In the genomic region with DNA sequence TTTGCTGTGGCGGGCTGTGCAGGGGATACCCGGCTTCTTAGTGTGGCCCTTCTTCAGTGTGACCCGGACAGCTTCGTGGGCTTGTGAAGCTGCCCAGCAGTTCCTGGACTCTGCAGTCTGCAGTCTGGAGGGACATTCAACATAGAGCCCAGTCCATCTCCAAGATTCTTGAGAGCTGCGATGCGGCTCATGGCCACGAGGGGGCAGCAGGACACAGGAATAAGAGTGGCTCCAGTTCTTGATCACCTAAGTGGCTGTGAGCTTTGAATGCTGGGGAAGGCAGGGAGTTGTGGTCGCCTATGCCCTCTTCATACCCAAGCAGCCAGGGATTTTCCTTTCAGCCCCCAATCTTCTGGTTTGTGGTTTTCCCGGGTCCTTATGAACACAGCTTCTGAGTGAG, we compare ENCODE assay signal across 8 mouse cellular contexts. TPM values are rescaled to one million over a fixed set of nuclear protein-coding genes. Genes with fewer than 3 reads are reported as not detected.
DNase-seq lines count a peak whose midpoint lies in the region; ATAC-seq lines count a peak whose summit lies in the region.

No protein-coding gene starts in this region.

- intact Hi-C loops in left cerebral cortex, postnatal 25 days (cut with DNase I): loop anchor here (1.0 kb wide), 1 partner anchor 23 kb away; no protein-coding TSS in a partner anchor

- peak; percentile 78 for DNase-seq in gastrocnemius, adult 18-20 months (ENCODE audit: low spot score)
- DNase-seq in gastrocnemius, postnatal 25 days: no peak
- peak; percentile 71 for DNase-seq in cerebellum, adult 9-11 months
- DNase-seq in frontal cortex, postnatal 36 days (ENCODE audit: low spot score in 2 of 2): peak; percentile 66 to 77
- DNase-seq in left cerebral cortex, postnatal 25 days (ENCODE audit: low spot score in 2 of 2): peak; percentile 71 to 78
- DNase-seq in skeletal muscle tissue, adult 2 months (ENCODE audit: low read depth, low spot score): peak; percentile 83

- no peaks in the 10 kb centered on the region for H3K9me3 ChIP-seq in hindbrain, embryonic 16.5 days (ENCODE audit: control insufficient read depth, low read length)

- H3K36me3 ChIP-seq in hindbrain, embryonic 16.5 days (ENCODE audit: control insufficient read depth, insufficient read depth, low read length): peaks cover 2% of the 10 kb centered on the region; the same call in 1 of the 2 replicates

- no peaks in the 10 kb centered on the region for H3K4me1 ChIP-seq in hindbrain, embryonic 16.5 days (ENCODE audit: control insufficient read depth, insufficient read depth, low read depth, low read length)

- no peaks in the 10 kb centered on the region; the same call in 1 of the 2 replicates for H3K27me3 ChIP-seq in hindbrain, embryonic 16.5 days (replicated peaks; ENCODE audit: control insufficient read depth, insufficient read depth, low read length)

- 10% methylated on average over 9 of the region's 9 CpGs for WGBS in hindbrain, embryonic 16.5 days

- ATAC-seq in hindbrain, embryonic 16.5 days: peak; percentile 85
- ATAC-seq in megakaryocyte-erythroid progenitor cell, adult 5-6 weeks (replicated peaks; ENCODE audit: low FRiP score, low TSS enrichment, poor library complexity, severe bottlenecking): peak; percentile 75

- H3K9ac ChIP-seq in hindbrain, embryonic 16.5 days (ENCODE audit: low read depth, low read length): no peak overlapping the region

- H3K4me2 ChIP-seq in hindbrain, embryonic 16.5 days (ENCODE audit: low read length): peak overlapping the region; percentile 16; the same call in 1 of the 2 replicates

- H3K27ac ChIP-seq in hindbrain, embryonic 16.5 days (ENCODE audit: low read depth, low read length): no peak overlapping the region

- no peak overlapping the region for H3K4me3 ChIP-seq in hindbrain, embryonic 16.5 days (ENCODE audit: low read length)

RNA-seq across cellular contexts. Expression of a gene that starts 12.7 kb away (rescaled TPM):
- 100 to 1,000 TPM; 367 to 381 TPM for total RNA-seq in gastrocnemius, adult 18-20 months (2021)
- 100 to 1,000 TPM; 330 to 347 TPM for total RNA-seq in gastrocnemius, postnatal 25 days (2021)
- 695 and 697 TPM in 2 replicates for polyA plus RNA-seq in hindbrain, embryonic 16.5 days (2015; fragmentation: Nextera tagmentation; extraction: Ambion mirVana)
- total RNA-seq in left cerebral cortex, postnatal 25 days (2021): 100 to 1,000 TPM; 296 to 299 TPM
- total RNA-seq in megakaryocyte-erythroid progenitor cell, adult 5-6 weeks (2014; fragmentation: Nextera tagmentation): 6,055 and 6,432 TPM in 2 replicates
- total RNA-seq in megakaryocyte-erythroid progenitor cell, adult 5-6 weeks (2017): 1,728 and 1,730 TPM in 2 replicates

RNA-seq across cellular contexts. Expression of a gene that starts 12.9 kb away (rescaled TPM):
- 10 to 100 TPM; 29.6 to 33.5 TPM for total RNA-seq in gastrocnemius, adult 18-20 months (2021)
- total RNA-seq in gastrocnemius, postnatal 25 days (2021): 10 to 100 TPM; 27.2 to 28.8 TPM
- 75.4 and 80.7 TPM in 2 replicates for polyA plus RNA-seq in hindbrain, embryonic 16.5 days (2015; fragmentation: Nextera tagmentation; extraction: Ambion mirVana)
- 10 to 100 TPM; 78.4 to 81.9 TPM for total RNA-seq in left cerebral cortex, postnatal 25 days (2021)
- 41.4 and 51.4 TPM in 2 replicates for total RNA-seq in megakaryocyte-erythroid progenitor cell, adult 5-6 weeks (2014; fragmentation: Nextera tagmentation)
- 17.4 and 26.2 TPM in 2 replicates for total RNA-seq in megakaryocyte-erythroid progenitor cell, adult 5-6 weeks (2017)

RNA-seq across cellular contexts. Expression of a gene that starts 17.2 kb away (rescaled TPM):
- 1 to 10 TPM; 1.5 to 1.7 TPM for total RNA-seq in gastrocnemius, adult 18-20 months (2021)
- 1 to 10 TPM; 1.8 to 1.9 TPM for total RNA-seq in gastrocnemius, postnatal 25 days (2021)
- polyA plus RNA-seq in hindbrain, embryonic 16.5 days (2015; fragmentation: Nextera tagmentation; extraction: Ambion mirVana): 13.3 and 16.1 TPM in 2 replicates
- total RNA-seq in left cerebral cortex, postnatal 25 days (2021): 1 to 10 TPM; 5.8 to 6.4 TPM
- 0.90 and 1.8 TPM in 2 replicates for total RNA-seq in megakaryocyte-erythroid progenitor cell, adult 5-6 weeks (2014; fragmentation: Nextera tagmentation)
- total RNA-seq in megakaryocyte-erythroid progenitor cell, adult 5-6 weeks (2017): 2.7 TPM in 1 of 2 replicates, not detected in the other

RNA-seq across cellular contexts. Expression of a gene that starts 28.0 kb away (rescaled TPM):
- total RNA-seq in gastrocnemius, adult 18-20 months (2021): 1 to 10 TPM; 8.7 to 8.8 TPM
- total RNA-seq in gastrocnemius, postnatal 25 days (2021): 10 to 100 TPM in 1 of 2 experiments, 1 to 10 TPM in 1; 9.7 to 11.6 TPM
- polyA plus RNA-seq in hindbrain, embryonic 16.5 days (2015; fragmentation: Nextera tagmentation; extraction: Ambion mirVana): 20.7 and 23.5 TPM in 2 replicates
- 10 to 100 TPM; 11.2 to 12.0 TPM for total RNA-seq in left cerebral cortex, postnatal 25 days (2021)
- total RNA-seq in megakaryocyte-erythroid progenitor cell, adult 5-6 weeks (2014; fragmentation: Nextera tagmentation): 75.2 and 76.4 TPM in 2 replicates
- 78.8 and 105 TPM in 2 replicates for total RNA-seq in megakaryocyte-erythroid progenitor cell, adult 5-6 weeks (2017)

RNA-seq across cellular contexts. Expression of a gene that starts 28.3 kb away (rescaled TPM):
- total RNA-seq in gastrocnemius, adult 18-20 months (2021): 10 to 100 TPM; 64.8 to 68.8 TPM
- total RNA-seq in gastrocnemius, postnatal 25 days (2021): 10 to 100 TPM; 52.3 to 55.8 TPM
- polyA plus RNA-seq in hindbrain, embryonic 16.5 days (2015; fragmentation: Nextera tagmentation; extraction: Ambion mirVana): 183 and 189 TPM in 2 replicates
- total RNA-seq in left cerebral cortex, postnatal 25 days (2021): 100 to 1,000 TPM in 1 of 2 experiments, 10 to 100 TPM in 1; 89.7 to 104 TPM
- 192 and 240 TPM in 2 replicates for total RNA-seq in megakaryocyte-erythroid progenitor cell, adult 5-6 weeks (2014; fragmentation: Nextera tagmentation)
- total RNA-seq in megakaryocyte-erythroid progenitor cell, adult 5-6 weeks (2017): 209 and 235 TPM in 2 replicates

Comparison
In these comparisons a context has a peak if more than half of its experiments do, and no peak if none do; other contexts are left out.
1. RNA of a gene that starts 12.7 kb away (total RNA-seq): 1,728 to 6,432 TPM in megakaryocyte-erythroid progenitor cell, adult 5-6 weeks; 367 to 381 TPM in gastrocnemius, adult 18-20 months, 330 to 347 TPM in gastrocnemius, postnatal 25 days and 296 to 299 TPM in left cerebral cortex, postnatal 25 days; every median in the first group is over 4 times any median in the second.